Mouse (Mus musculus) adrenal gland (tissue): ENCODE data around the gene Palm3.

Experiments
- intact Hi-C: fragments of 180-260 bp; cut with DNase I; formaldehyde crosslinking; loops from one replicate; pipeline ENCODE4 v1.15.1; 2025

The Palm3 gene

DNA sequence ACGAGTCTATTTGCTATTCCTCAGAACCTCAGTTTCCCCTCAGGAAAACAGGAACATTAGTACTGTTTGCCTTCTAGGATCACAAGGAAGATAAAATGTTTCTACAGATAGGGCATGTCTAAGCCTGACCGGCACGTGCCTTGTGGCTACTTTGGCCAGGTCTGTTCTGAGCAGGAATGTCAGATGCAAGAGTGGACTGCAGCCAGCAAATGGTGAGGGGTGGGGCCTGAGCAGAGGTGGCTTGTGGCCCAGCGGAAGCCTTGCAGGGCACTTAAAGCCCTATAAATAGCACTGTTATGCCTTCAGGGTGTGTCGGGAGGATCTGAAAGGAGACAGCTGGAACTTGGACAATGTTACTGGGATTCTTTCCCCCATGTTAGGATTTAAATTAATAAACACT is 1.8 kb downstream of the Palm3 start:
- intact Hi-C loops, result no loop called here

DNA sequence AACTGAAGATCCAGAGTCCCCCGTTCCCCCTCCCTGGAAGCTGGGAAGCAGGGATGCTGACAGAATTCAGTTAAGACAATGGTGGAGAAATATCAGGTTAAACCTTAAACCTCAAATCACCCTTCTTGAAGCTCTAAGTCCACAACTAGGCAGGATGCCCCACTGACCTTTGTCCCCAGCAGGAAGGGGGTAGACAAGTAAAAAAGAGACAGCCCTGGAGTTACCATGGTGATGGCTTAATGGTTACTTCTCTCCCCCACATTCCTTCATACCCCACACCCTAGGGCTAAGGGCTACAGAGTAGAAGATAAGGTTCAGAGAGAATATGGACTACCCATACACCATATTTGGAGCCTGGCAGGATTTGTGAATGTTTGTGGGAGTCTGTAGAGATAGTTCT is 2.4 kb downstream of the Palm3 start:
- intact Hi-C loops, result no loop called here

DNA sequence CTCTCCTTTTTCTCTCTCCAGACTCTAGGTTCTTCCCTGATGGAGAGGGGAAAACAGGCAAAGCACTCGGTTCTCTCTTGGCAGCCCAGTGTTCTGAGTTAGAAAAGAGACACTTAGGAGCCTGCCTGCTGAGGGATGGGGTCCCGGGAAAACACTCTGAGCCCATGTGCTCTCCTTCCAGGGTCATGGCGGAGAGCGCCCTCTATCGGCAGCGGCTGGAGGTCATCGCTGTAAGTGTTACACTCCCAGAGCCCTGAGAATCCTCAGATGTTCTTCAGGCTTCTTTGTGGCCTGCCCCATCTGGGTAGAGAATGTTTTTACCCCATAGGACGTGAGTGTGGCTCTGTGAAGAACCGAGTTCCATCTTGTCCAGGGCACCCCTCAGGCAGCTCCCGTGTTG is 2.9 kb downstream of the Palm3 start:
- intact Hi-C loops, result no loop called here

DNA sequence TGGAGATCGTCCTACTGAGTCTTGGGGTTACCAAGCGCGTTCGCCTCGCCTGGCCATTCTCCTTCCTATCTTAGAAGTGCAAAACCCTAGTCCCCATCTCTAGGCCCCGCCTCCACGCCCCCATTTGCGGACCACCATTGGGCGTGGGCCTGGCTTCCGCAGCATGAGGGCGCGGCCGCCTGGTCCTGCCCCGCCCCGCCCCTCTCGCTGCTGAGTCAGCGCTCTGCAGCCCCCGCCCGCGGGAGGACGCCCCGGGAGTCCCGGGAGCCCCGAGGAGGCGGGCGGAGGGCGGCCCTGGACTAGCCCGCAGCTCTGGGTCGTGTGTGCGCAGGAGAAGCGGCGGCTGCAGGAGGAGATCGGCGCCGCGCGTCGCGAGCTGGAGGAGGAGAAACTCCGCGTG is 4.6 kb downstream of the Palm3 start:
- intact Hi-C loops, result no loop called here

DNA sequence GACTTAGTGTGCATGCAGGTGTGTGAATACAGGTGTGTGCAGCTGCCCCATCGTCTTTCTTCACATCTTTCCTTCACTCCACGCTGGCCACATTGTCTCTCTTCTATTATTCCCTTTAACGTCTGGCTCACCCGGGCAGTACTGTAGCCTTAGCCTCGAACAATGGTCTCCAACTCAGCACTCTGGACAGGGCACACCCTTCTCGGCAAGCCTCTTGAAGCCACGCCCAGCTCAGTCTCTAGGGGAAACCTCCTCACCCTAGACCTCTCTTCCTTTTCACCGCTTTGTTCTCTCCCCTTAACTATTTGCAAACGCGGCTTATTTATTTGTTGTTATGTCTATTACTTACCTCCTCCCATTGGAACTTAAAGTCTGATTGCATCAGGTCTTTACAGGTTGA is 6.2 kb downstream of the Palm3 start:
- intact Hi-C loops, result no loop called here

DNA sequence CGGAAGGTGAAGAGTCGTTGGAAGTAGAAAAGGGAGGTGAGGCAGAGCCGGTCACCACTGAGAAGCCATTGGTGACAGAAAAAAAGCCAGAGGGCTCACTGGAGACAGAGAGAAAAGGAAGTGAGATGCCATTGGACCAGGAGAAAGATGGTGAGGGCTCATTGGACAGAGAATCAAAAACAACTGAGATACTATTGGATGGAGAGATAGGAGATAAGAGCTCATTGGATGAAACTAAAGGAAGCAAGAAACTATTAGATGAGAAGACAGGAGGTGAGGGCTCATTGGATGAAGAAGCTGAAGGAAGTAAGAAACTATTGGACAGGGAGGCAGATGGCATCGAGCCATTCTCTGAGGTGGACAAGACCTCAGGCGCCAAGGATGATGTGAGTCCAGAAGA is 8.0 kb downstream of the Palm3 start:
- intact Hi-C loops, result no loop called here

DNA sequence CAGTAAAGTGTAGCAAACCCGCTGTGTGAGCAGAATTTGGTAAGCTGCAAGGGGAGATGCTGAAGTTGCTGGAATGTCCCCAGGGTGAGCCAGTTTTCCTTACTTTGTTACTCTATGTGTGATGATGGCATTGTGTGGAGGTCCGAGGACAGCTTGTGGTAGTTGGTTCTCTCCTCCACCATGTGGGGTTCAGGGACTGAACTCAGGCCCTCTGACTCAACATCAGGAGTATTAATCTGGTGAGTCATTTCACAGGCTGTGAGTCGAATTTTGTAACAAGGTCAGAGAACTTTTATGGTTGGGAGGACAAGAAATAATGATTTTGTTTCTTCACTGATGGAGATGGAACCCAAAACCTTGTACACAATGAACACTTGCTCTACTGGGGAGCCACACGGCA is 11.5 kb downstream of the Palm3 start:
- intact Hi-C loops, result no loop called here

DNA sequence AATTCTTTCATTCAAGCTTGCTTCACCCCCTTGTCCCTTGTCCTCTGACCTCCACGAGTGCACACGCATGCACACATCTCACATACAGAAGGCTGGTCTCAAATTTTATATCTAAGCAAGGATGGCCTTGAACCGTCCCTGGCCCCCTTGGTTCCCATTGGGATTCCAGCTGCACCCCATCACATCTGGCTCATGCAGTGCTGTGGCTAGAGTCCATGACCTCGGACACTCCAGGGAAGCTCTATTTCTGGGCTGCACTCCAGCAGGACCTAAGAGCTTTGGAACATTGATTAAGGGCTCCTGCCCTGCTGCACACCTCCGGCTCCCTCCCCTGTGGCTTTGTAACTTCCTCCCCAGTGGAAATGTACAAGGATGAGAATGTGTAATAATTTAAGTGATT is 16.7 kb downstream of the Palm3 start:
- intact Hi-C loops, result loop anchor here (5.0 kb wide), 2 partner anchors 144 to 319 kb away; no protein-coding TSS in a partner anchor

DNA sequence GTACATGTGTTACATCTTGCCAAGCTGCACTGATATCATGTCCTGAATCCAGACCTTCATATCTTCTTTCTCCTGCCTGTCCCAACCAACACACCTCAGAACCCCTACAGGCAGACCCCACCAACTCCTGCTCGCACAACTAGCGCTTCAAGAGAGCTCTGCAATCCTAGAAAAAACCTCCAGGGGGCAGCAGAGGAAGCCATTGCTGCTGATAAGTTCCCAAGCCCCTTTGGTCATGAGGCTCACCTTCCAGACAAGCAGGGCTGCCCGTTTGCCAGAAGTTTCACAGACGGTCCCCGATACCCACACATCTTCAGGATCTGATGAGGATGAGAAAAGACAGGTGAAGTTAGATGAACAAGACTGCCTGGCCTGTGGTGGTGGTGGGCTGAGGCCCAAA is 17.8 kb downstream of the Palm3 start:
- intact Hi-C loops, result loop anchor here (5.0 kb wide), 2 partner anchors 143 to 318 kb away; no protein-coding TSS in a partner anchor

DNA sequence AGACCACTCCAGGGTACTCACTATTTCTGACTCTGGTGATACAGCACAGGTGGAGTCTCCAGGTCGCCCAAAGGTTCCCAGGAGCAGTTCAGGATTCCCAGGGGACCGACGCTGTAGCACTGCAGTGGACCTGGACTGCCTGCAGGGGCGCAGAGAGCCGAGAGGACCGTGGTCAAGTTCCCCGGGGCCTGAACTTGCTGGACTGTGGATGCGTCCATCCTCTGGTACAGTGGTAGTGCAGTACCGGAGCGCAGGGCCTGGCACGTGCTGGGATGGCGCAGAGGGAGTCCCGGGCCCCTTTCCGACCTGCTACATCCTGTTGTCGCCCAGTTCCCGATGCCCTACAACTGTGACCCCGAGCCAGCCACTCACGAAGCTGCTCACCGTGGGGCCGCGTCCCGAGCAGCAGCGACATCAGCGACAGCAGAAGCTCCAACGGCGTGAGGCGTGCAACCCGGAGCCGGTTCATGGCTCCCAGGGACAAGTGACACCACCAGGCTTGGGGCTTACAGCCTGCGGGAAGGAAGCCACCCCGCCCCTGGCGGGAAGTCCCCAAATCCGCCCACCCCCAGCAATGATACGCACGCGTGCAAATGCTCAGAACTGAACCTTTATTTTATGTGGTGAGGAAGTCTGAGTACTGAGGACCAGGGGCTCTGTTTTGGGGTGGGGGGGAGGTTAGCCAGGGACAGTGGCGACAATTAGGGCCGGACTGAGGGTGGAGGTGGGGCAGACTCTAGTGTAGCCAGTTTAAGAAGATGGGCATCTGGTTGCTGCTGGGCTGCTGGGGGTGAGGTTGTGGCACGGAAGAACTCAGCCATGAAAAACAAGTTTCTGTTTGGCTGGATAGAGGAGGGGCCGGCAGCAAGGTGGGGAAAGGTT is 21.0 kb downstream of the Palm3 start, which contains the start of gene Il27ra:
Il27ra (minus strand) TSS at position 524 of the 882 bp plus-strand sequence.
- intact Hi-C loops, result loop anchor here (5.0 kb wide), 1 partner anchor 60 kb away; the partner anchor contains the start of gene Dcaf15

DNA sequence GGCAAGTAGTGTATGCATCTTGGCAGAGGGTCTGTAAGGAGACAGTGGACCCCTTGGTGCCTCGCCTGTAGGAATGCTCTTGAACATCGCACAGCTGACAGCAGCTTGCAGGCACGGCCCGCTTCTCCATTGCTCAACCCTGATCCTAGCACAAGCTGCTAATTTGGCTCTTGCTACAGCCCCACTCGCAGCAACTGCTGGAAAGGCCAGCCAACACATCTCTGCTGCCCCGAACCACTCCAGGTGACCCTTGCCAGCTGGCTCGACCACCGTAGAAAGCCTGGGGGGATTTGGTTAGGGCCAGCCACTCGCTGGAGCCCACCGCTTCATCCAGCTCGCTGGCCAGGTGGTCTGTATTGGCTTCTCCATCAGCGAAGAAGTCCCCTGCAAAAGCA is 21.7 kb downstream of the Palm3 start:
- intact Hi-C loops, result loop anchor here (5.0 kb wide), 1 partner anchor 59 kb away; the partner anchor contains the start of gene Dcaf15

DNA sequence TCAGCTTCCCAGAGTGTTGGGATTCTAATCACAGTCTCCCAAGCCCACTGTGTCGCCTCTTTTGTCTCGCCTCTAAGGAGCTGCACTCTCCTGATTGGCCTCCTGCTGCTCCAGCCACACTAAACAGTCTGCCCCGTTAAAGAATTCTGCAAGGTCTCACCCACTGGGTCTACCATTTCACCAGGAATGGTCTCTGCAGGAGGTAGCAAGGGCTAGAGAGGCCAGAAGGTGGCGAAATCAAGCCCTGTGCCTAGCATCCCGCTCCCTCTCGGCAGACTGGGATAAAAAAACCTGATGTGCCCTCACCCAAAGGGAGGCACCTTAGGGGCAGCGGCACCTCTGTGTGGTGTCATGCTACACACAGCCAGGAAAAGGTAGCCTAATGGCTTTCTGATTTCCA is 22.8 kb downstream of the Palm3 start:
- intact Hi-C loops, result loop anchor here (5.0 kb wide), 1 partner anchor 58 kb away; the partner anchor contains the start of gene Dcaf15

DNA sequence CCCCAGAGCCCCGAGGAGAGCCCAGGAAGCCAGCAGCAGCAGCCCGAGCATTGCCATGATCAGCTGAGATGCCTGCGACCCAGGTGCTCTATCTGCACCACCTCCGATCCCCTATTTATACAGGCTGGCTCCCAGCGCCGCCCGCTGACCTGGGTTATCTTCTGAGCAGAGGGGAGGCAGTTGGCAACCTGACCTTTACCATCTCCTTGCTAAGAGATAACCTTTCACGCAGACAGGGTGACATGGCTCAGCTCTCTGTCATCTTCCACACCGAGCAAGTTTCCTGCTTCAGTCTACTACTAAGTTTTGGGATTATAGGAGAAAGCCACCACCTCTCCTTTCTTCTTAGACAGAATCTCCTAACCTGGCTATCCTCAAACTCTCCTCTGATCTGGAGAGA is 23.6 kb downstream of the Palm3 start, which contains the start of gene Rln3:
Rln3 (minus strand) TSS at position 101 of the 400 bp plus-strand sequence.
- intact Hi-C loops, result loop anchor here (5.0 kb wide), 1 partner anchor 57 kb away; the partner anchor contains the start of gene Dcaf15

DNA sequence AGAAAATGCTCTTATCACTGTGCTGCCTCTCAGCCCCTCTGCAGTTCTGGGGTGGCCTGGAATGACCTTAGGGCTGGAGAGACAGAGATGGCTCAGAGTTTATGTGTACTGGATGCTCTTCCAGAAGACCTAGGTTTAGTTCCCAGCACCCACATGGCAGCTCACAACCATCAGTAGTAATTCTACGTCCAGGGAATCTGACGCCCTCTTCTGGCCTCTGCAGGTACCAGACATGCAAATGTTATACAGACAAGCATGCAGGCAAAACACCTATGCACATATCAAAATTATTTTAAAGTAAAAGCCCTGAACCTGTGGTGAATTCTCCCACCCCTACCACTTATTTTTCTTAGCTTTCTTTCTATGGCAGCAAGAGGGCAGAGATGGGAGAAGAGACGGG is 25.2 kb downstream of the Palm3 start:
- intact Hi-C loops, result no loop called here

DNA sequence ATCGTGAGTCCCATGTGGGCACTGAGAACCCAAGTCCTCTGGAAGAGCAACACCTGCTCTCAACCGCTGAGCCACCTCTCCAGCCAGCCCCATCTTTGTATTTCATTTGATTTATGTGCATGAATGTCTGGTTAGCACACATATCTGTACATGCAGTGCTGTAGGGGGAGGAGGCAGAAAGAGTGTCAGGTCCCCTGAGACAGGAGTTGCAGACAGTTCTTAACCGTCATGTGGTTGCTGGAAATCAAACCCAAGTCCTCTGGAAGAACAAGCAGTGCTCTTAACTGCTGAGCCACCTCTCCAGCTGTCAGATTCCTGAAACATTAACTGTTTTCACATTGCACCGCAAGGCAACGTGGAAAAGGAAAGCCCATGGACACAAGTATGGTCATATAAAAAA is 26.9 kb downstream of the Palm3 start:
- intact Hi-C loops, result no loop called here

DNA sequence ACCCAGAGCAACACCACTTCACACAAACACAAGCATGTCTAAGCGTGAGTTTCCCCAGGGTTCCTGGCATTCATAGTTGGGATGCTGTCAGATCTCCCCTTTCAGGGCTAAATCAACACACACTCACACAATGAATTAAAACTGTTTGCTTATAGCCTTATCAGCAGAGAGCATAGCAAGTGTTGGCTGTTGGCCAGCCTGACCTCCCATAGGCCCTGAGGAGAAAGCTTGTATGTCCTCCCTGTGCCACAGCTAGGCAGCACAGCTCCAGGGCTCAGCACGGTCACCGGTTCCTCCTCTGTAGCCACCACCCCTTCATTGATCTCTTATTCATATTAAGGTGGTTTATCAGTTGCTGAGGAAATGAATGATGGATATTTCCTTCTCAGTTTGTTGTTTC is 31.5 kb downstream of the Palm3 start:
- intact Hi-C loops, result no loop called here

DNA sequence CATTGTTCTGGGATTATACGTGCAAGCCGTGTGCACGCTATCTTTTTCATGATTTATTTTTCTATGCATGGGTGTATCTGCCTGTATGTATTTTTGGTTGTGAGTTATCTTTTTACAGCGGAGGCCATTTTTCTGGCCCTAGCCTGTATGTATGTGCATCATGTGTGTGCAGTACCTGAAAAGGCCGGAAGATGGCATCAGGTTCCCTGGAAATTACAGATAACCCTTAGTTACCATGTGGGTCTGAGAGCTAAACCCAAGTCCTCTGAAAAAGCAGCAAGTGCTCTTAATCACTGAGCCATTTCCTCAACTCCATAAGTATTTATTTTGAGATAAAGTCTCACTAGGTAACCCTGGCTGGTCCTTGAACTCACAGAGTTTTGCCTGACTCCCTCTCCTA is 32.0 kb downstream of the Palm3 start:
- intact Hi-C loops, result no loop called here

DNA sequence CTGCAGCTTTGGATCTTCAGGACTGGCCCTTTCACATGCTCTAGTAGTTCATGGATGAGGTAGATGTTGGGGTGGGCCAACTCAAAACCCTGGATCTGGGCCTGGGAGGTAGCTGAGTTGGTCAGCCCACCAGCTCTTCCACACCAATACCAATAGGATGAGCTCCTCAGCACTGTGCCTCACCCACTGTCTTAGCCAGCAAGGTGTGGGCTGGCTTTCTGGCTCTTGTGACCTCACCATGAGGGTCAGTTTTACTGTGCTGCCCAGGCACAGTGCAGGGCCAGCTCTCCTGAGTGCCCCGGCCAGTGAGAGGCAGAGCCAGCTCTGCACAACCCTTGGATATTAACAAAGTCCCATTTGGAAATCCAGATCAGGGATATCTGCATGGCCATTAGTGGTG is 36.6 kb downstream of the Palm3 start:
- intact Hi-C loops, result no loop called here

DNA sequence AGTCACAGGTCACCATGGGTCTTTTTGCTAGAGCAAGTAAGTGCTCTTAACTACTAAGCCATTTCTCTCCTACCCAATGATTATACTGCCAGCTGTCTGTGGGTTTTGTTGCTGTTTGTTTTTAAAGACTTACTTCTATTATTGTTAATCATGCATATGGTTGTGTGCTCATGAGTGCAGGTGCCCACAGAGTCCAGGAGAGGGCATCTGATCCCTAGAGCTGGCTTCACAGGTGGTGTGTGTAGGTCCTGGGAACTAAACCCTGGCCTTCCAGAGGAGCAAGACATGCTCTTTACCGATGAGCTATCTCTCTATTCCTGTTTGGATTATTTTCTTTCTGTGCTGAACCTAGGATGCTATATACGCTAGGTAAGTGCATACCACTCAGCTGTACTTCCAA is 38.0 kb downstream of the Palm3 start:
- intact Hi-C loops, result no loop called here

DNA sequence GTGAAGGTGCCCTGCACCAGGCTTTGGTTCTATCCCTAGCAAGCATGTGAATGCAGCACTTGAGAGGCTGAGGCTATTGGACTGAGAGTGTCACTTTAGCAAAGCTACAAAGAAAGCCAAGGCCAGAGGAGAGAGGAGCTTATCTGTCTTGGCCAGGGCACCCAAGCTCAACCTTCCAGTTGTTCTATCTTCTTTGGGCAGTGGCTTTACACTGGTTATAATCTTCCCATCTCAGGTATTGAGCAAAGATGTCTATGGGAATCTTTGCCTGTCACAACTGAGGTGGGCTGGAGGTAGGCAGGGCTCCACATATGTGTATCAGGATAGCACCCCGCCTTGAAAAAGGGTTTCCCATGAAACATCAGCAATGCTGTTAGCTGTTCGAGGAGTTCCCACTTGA is 39.0 kb downstream of the Palm3 start:
- intact Hi-C loops, result no loop called here

DNA sequence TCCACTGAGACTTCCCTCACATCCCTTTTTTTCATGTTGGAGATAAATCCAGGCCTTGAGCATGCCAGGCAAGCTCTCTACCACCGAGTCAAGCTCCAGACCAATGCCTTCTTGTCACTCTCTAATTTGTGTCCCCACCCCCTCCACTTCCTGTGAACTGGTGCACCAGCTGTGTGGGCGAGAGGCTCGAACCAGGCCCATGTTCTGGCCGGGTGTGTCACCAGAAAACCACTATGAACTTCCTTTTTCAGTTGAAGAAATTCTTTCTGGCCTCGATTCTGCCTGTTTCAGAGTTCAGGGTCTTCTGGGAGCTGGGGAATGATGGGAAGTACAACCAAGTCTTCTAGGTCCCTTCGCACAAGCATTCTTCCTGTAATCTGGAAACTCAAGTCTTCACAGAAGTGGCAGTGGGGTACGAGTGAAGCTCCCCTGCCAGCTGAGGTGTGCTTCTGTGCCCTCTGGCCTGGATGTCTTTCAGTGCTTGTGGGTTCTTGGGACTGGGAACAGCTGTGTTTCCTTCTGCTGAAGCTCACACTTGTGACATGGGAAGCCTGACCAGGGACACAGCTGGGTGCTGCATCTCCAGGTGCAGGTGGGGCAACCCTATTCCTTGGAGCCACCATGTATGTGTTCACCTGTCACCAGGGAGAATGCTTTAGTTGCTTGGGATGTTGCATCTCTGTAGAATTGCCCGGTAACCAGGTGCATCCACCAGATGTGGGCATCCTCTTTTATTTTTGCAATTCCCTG is 42.8 kb downstream of the Palm3 start:
- intact Hi-C loops, result no loop called here

DNA sequence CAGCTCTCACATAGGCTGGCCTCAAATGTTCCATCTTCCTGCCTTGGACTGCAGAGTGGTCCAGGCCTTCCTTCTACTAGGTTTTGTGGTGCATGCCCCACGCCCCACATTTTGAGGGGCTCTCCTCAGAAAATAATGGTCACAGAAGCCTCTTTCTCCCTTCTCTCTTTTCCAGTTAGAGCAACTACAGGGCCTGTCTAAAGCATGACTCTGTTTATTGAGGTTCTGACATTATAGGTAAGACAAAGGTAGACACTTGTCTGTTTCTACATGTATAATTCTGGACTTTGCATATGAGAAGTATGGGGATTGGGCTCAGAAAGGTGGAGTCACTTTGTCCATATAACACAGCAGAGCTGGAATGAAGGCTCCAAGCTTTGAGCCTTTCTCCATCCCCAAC is 43.8 kb downstream of the Palm3 start, which contains the start of gene Gm10643:
Gm10643 (minus strand) TSS at position 101 of the 400 bp plus-strand sequence.
- intact Hi-C loops, result no loop called here
